Mouse (Mus musculus): ENCODE measurements around the gene Arl5c.

The Arl5c gene

DNA sequence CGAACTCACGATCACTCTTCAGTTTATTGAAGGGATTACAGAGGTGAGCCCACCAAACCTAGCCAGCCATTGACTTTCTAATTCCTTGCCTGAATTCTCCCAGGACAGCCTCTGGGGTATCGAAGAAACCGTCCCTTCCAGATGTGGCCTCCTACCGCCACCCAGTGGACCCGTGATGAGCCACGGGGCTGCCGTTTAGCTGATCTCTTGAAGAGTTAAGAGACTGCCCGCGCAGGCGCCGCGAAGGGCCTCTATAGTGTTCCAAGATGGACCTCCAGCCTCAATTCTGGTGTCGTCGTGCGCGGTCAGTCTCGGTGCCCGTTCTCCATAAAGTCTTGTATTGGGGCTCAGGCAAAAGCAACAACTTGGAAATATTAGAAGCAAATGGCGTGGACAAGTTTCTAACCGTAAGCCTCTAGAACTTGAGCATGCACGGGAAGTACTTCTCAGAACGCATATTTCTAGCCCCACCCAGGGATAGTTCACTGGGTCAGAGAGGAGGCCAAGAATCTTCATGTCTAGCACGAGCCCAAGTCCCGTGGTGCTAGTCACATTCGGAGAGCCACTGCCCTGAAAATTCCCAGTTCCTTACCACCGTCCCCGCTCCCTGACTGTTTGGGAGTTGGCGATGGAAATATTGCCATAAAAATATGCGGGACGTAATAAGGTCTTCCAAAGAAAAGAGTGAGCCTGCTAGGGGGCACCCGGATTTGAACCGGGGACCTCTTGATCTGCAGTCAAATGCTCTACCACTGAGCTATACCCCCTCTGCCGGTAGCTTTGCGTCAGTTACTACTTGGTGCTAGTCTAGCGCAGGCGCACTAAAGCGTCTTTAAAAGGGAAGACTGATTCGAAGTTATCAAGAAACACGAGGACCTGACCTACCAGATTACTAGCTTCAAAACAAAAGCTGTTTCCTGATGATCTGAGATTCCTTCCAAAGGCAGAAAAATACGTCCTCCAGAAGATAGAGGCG, 8.1 kb downstream of the Arl5c start:
- peak; percentile 91 for TF ChIP-seq GATA4 (IDR thresholded peaks at IDR 0.05; ENCODE audit: insufficient replicate concordance, low read length)

DNA sequence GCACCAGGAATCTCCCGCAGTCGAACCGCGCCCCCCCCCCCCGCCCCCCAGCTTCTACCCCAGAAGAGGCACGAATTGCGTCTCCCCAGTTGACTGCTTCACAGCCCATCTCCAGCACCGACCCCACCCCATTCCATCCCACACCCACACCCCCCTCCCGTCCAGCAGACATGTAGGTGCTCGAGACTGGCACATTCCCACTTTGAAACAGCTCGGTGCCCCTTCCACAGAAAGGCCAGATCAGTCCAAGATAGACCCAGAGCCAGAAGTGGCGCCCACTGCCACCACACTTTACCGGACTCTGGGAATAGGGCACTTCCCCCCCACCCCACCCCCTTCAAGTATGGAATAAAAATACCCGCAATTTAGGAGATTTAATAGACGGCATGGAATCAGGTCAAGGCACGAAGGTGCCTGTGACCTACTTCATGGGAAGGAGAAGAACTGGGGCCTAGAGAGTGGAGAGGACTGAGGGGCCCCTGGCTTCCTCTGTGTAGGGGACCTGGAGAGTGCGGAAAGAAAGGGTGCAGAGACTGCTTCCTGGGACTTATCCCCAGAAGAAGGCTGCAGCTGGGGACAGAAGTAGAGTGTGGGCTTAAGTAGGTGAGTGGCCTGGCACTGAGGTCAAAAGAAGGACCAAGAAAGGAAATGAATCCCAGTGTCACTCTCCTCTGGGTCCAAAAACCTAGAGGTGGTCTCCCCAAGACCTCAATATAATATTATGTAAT, 9.1 kb downstream of the Arl5c start:
- TF ChIP-seq GATA4 (IDR thresholded peaks at IDR 0.05; ENCODE audit: insufficient replicate concordance, low read length), result no peak

DNA sequence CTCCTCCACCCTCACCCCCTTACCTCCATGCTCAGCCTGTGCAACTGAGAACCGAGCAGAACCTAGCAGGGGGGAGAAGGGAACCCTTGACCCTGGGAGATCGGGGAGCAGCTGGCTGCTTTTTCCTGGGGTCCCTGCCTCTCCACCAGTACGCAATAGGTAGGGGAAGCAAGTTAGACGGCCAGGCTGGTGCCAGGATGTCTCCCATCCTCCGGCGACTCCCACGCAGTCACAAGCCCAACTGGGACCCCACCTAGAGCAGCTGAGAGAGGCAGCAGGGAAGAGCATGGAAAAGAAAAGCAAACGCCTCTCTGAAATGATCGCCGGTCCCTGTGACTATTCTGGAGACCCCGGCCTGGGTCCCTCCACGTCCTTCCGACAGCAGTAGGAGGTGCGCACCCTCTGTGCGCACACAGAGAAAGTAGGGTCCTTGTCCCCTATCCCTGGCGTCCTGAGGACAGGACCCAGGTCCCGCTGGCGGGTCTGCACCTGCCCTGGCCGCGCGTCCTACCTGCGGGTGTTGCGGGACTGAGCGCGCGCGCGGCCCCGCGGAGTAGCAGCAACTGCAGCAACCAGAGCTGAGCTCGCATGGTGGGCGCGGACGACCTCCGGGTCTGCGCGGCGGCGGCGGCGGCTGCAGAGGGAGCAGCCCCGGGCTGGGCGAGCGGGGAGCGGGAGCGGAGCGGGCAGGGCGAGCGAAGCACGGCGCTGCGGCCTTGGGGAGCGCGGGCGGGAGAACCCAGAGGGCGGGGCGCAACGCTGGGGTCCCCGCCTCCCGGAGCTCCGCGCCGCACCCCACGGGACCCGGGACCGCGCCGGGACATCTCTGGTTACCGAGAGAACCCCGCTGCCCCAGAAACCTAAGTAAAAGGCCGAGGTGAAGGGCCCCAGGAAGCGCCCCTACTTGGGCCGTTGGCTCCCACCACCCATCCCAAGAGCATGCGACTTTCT, 10.0 kb downstream of the Arl5c start, which contains the start of gene Plxdc1:
TSS of gene Plxdc1 (minus strand) at position 718 of the 951 bp plus-strand sequence.
- no peak for TF ChIP-seq GATA4 (IDR thresholded peaks at IDR 0.05; ENCODE audit: insufficient replicate concordance, low read length)

DNA sequence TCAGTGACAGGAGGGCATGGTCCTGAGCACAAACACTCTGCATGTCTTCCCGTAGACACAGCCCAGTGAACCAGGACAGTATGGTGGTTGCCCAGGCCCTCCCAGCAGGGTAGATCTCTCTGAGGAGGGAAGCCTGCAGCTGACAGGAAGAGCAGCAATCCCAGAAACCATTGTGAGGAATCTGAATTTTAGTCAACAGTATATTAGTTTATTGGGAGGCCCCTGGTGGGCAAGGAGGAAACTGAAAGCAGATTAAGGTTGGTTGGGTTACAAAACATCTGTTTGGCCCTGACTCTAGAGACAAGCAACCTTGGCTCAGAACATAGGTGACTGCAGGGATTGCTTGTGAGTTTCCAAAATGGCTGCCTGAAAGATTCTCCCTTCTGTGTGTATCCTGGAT, 12.0 kb downstream of the Arl5c start:
- TF ChIP-seq GATA4 (IDR thresholded peaks at IDR 0.05; ENCODE audit: insufficient replicate concordance, low read length), result no peak

DNA sequence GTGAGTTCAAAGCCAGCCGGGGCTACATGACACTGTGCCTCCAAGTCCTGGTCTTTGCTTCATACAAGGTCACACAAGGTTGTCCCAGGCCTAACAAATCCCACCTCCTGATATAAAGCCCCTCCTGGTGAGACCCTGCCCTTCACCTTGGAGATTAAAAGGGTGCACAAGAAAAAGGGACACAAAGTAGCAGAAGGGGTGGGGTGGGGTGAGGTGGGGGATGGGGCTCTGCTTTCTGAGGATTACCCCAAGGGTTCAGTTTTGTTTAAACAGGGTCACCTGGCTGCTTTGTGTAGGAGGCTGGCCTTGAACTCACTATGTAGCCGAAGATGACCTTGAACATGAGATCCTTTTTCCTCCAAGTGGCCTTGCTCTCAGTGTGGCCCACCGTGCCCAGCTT, 12.5 kb downstream of the Arl5c start:
- TF ChIP-seq GATA4 (IDR thresholded peaks at IDR 0.05; ENCODE audit: insufficient replicate concordance, low read length), result no peak

DNA sequence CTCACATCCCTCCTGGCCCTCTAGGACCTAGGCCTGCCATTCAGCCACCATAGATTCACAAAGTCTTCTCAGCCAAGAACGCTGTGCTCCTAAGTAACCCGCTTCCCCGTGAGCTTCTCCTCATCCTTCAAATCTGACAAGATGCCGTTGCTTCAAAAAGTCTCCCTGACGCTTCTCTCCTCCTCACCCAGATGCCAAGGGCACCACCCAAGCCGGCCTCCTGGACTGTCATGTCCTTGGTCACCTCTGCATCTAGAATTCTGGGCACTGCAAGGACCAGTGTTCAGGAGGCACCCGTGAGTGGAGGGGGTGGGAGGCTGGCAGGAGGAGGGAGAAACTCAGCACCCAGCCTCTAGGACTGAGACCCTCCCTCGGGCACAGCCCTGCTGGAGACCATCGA, 13.3 kb downstream of the Arl5c start:
- TF ChIP-seq GATA4 (IDR thresholded peaks at IDR 0.05; ENCODE audit: insufficient replicate concordance, low read length), result no peak

DNA sequence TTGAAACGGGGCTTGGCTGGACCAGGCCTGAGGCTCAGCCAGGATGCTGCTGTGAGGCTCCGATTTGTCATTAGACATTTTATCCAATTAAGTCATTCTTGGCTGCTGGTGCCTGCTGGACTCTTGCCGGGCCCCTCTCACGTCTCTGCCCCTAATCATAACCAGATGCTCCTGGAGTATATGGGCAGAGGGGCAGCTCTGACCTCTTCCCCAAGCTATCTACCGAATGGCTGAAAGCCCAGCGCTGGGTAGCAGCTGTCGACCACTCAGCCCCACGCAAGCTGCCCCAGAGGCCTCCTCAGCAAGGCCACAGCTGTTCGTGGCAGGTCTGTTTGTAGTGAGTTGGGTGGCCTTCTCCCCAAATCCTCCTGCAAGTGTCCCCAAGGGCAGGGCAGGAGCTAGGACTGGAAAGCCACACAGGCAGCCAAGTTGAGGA, 15.4 kb downstream of the Arl5c start:
- TF ChIP-seq GATA4 (IDR thresholded peaks at IDR 0.05; ENCODE audit: insufficient replicate concordance, low read length), result no peak

DNA sequence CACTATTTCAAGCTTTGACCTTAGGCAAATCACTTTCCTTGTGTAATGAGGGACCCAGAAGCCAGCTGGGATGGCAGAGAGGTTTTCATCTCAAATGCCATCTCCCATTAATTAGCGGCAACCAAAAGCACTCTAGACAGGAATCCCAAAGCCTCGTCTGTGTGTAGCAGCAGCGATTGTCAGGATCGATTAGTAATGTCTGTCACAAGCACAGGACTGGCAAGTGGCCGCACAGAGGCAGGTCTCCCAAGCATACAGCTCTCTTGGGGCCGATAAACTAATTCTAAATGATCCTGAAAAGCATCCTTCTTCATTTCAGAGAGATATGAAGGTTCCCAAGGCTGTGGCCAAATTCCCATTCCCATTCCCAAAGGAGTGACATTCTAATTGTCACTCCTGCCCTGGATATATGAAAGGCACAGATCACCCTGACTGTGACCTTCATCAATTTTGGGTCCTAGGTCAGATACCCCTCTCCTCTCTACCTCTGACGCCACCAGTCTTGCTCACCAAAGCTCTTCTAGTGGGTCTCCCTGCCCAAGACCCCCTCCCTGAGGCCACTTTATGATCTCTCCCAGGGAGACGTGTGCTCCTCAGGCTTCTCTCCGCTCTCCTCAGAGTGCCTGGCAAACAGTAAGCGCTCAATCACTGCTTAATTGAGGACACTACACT, 16.0 kb downstream of the Arl5c start:
- no peak for TF ChIP-seq GATA4 (IDR thresholded peaks at IDR 0.05; ENCODE audit: insufficient replicate concordance, low read length)

DNA sequence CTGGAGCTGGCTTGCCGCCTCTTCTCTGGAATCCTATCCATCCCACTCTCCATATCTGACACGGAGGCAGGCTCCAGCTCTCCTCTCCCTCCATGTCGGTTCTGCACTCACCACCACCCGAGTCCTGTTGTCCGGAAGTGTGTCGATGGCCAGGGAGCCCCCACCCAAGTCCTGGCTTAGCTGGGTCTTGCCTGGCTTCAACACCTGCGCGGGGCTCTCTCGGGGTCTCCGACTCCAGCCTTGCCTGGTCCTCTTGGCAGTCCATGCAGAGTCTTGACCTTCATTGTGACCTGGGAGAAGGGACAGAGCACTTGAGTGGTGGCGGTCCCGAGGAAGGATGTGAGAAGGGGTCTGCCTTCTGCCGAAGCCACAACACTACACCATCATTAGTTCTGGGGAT, 17.6 kb downstream of the Arl5c start:
- no peak for TF ChIP-seq GATA4 (IDR thresholded peaks at IDR 0.05; ENCODE audit: insufficient replicate concordance, low read length)

DNA sequence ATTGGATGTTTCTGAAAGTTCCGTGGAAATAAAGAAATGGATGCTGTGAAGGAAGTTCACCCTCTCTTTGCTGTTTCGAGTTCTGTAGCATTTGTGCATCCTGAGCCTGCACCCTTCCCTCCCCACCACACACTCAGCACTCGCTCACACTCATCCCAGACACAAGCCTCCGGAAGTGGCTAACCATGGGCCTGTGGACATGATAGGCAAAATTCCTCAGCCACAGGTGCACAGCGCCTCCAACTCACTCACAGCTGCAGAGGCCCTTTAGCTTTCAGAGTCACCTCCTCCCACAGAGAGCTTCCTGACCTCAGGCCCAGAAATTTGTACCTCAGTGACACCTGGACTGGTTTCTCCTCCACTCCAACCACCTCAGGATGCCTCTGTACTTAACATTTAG, 18.2 kb downstream of the Arl5c start:
- TF ChIP-seq GATA4 (IDR thresholded peaks at IDR 0.05; ENCODE audit: insufficient replicate concordance, low read length), result no peak

DNA sequence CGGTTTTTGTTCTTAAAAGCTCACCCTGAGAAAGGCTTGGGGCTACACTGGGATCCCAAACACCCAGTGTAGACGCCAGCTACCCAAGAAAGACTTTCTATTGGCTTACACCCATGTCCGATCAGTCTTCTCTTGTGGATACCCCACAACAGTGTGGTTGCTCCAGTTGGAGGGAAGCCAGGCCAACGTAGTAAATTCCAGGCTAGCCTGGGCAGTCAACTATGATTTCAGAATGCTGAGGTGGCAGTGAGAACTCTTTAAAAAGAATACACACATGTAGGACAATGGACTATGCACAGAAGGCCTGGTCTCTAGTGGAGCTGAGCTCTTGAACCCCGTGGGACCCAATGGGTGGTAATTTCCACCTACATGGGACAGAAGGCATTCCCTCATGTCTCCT, 21.2 kb downstream of the Arl5c start:
- TF ChIP-seq GATA4 (IDR thresholded peaks at IDR 0.05; ENCODE audit: insufficient replicate concordance, low read length), result no peak

DNA sequence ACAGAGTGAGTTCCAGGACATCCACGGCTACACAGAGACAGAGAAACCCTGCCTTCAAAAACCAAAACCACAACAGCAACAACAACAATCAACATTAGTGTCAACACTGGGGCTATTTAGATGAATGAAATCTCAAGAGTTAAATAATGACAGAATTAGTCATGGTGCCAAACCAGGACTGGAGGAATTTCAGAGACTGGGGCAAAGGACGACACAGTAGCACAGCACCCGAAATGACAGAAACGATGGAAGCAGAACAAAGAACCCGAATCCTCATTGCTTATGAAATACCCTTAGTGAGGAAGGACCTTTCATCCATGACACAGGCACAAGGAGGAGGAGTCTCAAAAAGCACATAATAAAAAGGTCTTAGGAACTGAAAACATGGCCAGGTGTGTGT, 21.8 kb downstream of the Arl5c start:
- TF ChIP-seq GATA4 (IDR thresholded peaks at IDR 0.05; ENCODE audit: insufficient replicate concordance, low read length), result no peak

DNA sequence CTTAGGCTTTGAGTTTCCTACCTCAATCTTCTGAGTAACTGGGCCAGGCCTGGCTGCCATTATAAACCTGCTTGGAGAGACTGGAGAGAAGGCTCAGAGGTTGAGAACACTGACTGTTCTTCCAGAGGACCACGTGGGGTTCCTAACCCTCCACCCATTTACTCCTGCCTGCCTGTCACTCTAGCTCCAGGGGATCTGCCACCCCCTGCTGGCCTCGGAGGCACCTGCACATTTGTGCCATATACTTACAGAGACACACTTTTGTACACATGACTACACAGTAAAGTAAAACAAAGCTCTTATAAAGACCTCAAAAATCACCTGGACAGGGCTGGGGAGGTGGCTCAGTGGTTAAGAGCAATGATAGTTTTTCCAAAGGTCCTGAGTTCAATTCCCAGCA, 23.5 kb downstream of the Arl5c start:
- TF ChIP-seq GATA4 (IDR thresholded peaks at IDR 0.05; ENCODE audit: insufficient replicate concordance, low read length), result no peak

DNA sequence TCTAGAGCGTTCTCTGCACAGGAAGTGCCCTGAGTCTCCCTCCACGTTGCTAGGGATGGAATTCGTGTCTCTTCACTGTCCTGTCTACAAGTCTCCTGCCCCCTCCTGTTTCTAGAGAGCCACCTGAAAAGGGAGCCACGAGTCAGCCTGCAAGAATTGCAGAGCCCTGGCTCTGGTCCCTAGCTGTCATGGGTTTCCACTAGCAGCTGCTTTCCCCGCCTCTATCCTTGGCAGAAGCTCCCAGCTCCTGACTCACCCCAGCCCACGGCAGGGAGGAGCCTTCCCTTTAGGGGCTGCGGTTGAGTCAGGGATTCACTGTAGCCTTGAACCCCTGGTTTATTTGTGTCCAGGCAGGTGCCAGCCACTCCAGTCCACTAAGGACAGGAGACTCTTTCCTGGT, 24.7 kb downstream of the Arl5c start:
- TF ChIP-seq GATA4 (IDR thresholded peaks at IDR 0.05; ENCODE audit: insufficient replicate concordance, low read length), result no peak

Data from liver, adult (tissue).